Mouse (Mus musculus) megakaryocyte, adult 5-6 weeks (primary cell): Measurements from ENCODE around the gene Gm28778. TPM values are rescaled to one million over a fixed set of nuclear protein-coding genes. Genes with fewer than 3 reads are reported as not detected.
"Not testable (repeated sequence)": the region's sequence is repeated elsewhere in the genome, so short reads cannot be mapped to it uniquely, and the experiment has no call there.

Source experiments
- ATAC-seq: 2 replicates; pipeline ENCODE4 v1.8.0; 2016; ENCODE audit warnings: mild to moderate bottlenecking, inconsistent platforms; ENCODE audit not compliant: poor library complexity, severe bottlenecking
- total RNA-seq, 2 experiments: library from RNA; stranded (forward) in 1 of 2; stranded (reverse) in 1 of 2; fragments of 153-499, 151-499 nt in 1 of 2; fragments of 221-1000, 200-1000 nt in 1 of 2; gene quantifications; 2 replicates each; pipeline versions ENCODE4 v1.2.3 to v1.2.4; 2015 to 2017

Gene Gm28778
- total RNA-seq (2015) (not detected in 2 replicates), total RNA-seq (2017) (not detected in 2 replicates)

- ATAC-seq: peak; percentile 99
These were observed at the start of gene Gm28778, which contains the start of the genes Pms1 and Ormdl1 for GRCm38 (mm10) chr1:53296581-53297383. Gene Gm28778, plus strand, starts transcription at chr1:53297111. Gene Pms1, minus strand, starts transcription at chr1:53297018. Gene Ormdl1, plus strand, starts transcription at chr1:53297095.

GRCm38 (mm10) chr1:53264958-53265612 lies 31.8 kb upstream of the Gm28778 start:
- peak; percentile 82 for ATAC-seq

- no peak for ATAC-seq
These were observed 27.0 kb upstream of the Gm28778 start for GRCm38 (mm10) chr1:53269901-53270300.

- peak; percentile 63 for ATAC-seq
These were observed 24.3 kb upstream of the Gm28778 start for GRCm38 (mm10) chr1:53272646-53273045.

- no peak for ATAC-seq
These were observed 5.7 kb upstream of the Gm28778 start for GRCm38 (mm10) chr1:53291197-53291596.

GRCm38 (mm10) chr1:53300506-53300905 lies 3.6 kb downstream of the Gm28778 start:
- no peak for ATAC-seq

- peak; percentile 98 for ATAC-seq
These were observed 16.4 kb downstream of the Gm28778 start, which contains the start of gene Osgepl1 for GRCm38 (mm10) chr1:53312989-53313967. Gene Osgepl1, plus strand, starts transcription at chr1:53313624.

- no peak for ATAC-seq
These were observed 24.9 kb downstream of the Gm28778 start for GRCm38 (mm10) chr1:53321662-53322344.

- ATAC-seq: no peak
These were observed 26.3 kb downstream of the Gm28778 start for GRCm38 (mm10) chr1:53323254-53323653.

- no peak for ATAC-seq
These were observed 27.4 kb downstream of the Gm28778 start for GRCm38 (mm10) chr1:53324277-53324676.

GRCm38 (mm10) chr1:53324827-53325494 lies 28.1 kb downstream of the Gm28778 start:
- ATAC-seq: no peak

- not testable (repeated sequence) for ATAC-seq
These were observed 36.6 kb downstream of the Gm28778 start for GRCm38 (mm10) chr1:53333527-53333926.

GRCm38 (mm10) chr1:53335465-53335864 lies 38.6 kb downstream of the Gm28778 start:
- no peak for ATAC-seq

GRCm38 (mm10) chr1:53337403-53337802 lies 40.5 kb downstream of the Gm28778 start:
- ATAC-seq: not testable (repeated sequence)

- peak; percentile 99 for ATAC-seq
These were observed 44.2 kb downstream of the Gm28778 start for GRCm38 (mm10) chr1:53341071-53341470.

- peak; percentile 99 for ATAC-seq
These were observed 55.7 kb downstream of the Gm28778 start, which contains the start of the genes Asdurf, Gm28551 and Asnsd1 for GRCm38 (mm10) chr1:53352327-53353261. Gene Asdurf, minus strand, starts transcription at chr1:53352619. Gene Gm28551, minus strand, starts transcription at chr1:53352667. Gene Asnsd1, minus strand, starts transcription at chr1:53352752.

GRCm38 (mm10) chr1:53358988-53359387 lies 62.1 kb downstream of the Gm28778 start:
- no peak for ATAC-seq
